Mouse (Mus musculus) heart, adult 11 months (tissue): Measurements from ENCODE around the gene Lrfn2.
A peak's percentile ranks its signal among the peaks of the same experiment; 100 is the strongest.

Experiments used
- DNase-seq: peaks from one replicate; pipeline ENCODE4 v3.0.0; 2022

Gene Lrfn2

GRCm38 (mm10) chr17:48931621-48932405 lies at the start of gene Lrfn2:
Gene Lrfn2, plus strand, starts transcription at chr17:48932379.
- peak; percentile 97 for DNase-seq

- no peak for DNase-seq
These were observed 44.5 kb upstream of the Lrfn2 start for GRCm38 (mm10) chr17:48887472-48888385.

DNA sequence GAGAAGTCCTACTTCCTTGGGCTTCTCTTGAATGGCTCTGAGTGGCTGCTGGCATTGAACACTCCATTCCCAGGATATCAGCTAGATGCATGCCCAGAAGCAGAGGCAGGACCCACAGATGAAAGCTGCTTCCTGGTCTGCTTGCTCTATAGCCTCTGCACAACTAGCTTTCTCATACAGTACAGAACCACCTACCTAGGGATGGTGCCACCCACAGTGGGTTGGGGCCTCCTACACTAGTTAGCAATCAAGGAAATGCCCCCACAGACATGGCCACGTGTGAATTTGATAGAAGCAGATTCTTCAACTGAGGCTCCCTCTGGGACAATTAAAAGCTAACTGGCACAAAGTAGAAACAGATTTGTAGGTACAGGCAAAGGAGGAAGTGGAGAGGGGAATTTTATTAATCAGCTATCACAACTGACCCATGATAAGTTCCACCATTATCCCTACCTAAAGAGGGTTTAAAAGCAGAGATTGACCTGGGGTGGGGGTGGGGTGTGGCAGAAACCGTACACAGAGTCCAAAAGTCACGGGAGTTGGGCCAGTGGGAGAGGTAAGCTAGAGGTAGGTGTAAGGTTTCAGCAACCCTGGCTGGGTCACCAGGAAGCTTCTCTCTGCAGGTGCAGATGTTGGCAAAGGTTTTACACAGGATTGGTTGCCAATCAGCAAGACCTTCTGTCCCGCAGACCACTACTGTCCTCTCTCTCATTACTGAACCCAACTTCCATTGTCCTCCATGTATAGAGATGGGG lies 26.7 kb upstream of the Lrfn2 start:
- DNase-seq = no peak

DNA sequence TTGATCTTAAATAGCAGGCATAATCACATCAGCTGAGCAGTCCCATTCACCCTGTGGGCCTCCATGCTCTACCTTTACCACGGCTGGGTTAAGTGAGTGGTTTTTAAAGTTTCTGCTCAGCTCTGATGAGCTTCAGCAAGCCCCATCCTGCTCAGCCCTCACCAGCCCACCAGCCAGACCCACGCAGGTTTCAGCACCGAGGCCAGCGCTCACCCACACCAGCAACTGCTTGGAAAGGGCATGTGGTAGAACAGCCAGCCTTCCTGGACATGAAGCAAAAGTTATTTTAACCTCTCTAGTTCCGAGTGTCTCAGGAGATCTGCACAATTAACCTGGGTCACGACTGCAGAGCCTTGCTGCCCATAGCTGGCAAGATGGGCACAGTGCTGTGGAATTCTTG lies 18.7 kb upstream of the Lrfn2 start:
- DNase-seq = no peak

- DNase-seq = no peak
These were observed 14.8 kb upstream of the Lrfn2 start for GRCm38 (mm10) chr17:48917411-48917810.

DNA sequence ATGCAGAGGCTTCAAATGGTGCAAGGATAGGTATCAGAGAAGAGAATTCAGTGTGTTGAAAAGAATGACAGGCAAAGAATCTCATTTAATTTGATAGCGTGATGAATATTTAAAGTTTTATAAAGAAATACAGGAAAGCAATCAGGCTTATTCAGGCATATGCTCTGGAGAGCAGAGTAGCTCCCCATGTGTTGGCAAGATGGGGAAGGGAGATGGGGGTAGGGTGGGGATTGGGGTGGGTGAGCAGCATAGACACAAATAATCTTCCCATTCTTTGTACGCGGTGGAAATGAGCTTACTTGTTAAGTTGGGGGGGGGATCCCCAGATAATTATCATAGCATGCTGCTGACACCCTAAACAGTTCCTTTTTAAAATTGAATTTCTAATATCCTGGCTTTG lies 13.7 kb upstream of the Lrfn2 start:
- DNase-seq = no peak

DNA sequence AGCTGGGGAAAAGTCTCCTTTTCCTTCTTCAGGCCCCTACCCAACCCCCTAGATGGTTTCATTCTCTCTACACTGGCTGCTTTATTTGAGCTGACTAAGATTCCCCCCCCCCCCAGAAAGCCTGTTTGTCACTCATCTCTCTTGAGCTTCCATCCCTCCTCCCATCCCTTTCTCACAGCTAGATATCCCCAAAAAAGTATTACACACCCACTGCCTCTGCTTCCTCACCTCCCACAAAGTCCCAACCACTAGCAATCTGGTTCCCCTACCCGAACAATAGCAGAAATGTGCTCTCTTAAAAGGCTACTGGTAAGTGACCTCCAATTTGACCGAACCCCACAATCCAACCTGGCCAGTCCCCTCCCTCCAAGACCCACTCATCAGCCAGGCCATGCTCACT lies 9.3 kb upstream of the Lrfn2 start:
- DNase-seq = no peak

DNA sequence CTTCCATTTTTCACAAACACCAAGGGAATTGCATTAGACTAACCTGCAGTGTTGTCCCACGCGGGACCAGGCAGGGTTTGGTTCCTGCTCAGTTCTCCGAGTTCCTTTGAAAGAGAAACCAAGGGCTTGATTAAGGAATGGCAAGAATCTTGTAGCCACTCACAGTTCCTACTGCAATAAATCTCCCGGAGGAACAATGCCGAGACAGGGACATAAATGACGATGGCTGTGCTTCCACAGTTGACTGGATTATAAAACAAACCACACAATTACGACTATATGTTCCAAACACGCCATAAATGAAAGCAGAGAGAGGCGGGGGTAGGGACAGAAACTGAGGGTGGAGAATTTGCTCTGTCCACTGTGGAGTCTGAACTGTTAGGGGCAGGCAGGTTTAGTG lies 6.8 kb upstream of the Lrfn2 start:
- no peak for DNase-seq

- no peak for DNase-seq
These were observed 1.2 kb upstream of the Lrfn2 start for GRCm38 (mm10) chr17:48930994-48931393.

DNA sequence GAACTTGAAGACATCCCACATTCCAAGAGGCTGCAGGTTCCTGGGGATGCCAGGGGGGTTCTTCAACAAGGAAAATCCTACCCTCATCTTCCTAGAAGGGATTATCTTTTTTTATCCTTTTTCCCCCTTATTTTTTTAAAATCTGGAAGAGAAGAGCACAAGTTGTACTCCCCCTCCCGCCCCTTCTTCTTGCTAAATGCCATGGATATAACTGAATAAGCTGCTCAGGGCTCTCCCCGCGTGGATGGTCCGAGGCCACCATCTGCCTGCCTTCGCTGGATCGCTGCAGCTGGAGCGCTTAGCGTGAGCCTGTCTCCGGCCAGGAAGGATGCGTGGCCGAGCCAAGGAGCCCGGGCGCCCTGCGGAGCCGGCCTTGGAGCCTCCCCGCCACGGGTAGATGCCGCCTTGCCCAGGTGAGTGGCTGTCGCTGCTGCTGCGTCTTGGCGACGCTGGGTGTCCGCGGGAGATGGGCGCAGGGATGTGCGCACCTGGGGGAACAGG lies 277 bp downstream of the Lrfn2 start:
- no peak for DNase-seq

- DNase-seq = no peak
These were observed 737 bp downstream of the Lrfn2 start for GRCm38 (mm10) chr17:48932916-48933315.

DNA sequence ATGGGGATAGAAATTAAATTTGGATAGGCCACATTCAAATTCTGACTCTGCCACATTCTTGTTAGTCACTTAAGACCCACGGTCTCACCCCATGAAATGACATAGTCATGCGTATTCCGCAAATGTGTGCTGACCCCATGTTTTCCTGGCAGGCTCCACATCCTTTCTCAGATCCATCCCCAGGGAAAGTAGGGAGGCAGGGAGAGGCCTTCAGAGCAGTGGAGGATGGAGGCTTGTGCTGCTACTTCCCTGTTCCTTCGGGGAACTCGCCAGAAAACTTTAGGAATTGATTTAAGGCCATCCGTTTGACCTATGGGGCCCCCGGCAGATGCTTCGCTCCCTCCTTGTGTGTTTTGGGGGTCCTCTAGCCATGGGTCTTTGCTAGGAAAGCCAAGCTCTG lies 3.0 kb downstream of the Lrfn2 start:
- DNase-seq = peak; percentile 95

DNA sequence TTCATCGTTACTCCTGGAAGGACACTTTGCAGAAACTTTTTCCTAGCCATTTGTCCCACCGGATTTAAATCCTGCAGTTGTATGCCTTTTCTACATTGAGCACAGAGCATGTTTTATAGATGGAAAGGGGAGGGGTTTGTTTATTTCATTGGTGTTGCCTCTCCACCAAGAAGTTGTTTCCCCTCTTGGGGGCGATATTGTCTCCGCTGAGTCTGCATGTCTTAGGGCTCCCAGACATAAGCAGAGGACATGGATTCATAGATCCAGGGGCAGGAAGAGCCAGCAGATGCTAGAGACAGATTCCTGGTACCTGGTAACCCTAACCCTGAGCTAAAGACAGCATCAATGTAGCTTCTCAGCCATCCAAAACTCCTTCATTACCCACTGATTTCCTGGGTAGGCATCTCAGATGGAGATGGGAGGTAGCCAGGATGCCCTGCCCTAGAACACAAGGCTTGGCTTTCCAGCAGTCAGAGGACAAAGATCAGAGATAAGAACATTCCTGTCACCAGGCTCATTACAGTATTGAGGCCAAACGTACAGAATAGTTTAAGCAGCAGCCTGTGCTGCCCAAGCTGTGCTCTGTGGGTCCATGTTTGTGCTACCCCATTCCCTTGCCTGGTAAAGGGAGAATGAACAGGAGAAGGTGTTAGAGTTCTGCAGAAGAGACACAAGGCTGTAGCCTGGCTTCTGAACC lies 4.4 kb downstream of the Lrfn2 start:
- no peak for DNase-seq

DNA sequence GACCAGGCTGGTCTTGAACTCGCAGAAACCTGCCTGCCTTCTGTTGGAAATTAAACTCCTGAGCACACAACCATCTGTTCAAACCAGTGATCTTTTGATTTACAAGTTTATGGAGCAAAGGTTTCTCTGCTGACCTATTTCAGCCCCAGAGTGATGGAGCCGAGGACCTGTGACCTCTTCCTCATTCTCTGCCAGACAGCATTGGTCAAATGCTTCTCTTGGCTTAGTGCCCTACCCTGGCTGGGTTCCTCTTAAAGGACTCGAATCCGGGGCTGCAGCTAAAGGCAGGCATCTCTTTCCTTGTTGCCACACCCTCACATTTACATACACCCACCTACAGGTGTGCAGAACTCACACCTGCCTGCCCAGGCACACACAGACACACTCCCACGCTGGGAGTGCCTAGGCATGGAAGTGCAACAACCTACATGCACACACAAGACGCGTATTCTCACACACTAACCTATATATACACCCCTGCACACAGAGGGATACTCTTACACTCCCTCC lies 6.6 kb downstream of the Lrfn2 start:
- peak; percentile 90 for DNase-seq

DNA sequence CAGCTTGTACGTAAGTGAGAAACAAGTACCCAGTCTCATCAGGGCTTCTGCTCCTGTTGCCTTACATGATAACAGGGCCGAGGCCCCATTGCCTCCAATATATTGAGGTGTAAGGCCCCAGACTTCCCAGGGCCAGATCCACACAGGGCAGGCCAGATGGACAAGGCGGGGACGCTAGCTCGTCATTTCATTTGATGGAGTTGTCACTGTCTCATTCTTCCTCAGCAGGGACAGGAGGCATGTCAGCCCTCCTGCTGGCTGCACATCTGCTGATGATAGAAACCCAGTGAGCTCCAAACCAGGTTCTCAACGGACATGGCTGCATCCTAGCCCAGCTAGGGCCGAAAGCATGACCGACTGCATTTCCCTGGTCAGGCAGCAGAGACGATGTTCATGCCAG lies 14.1 kb downstream of the Lrfn2 start:
- DNase-seq = no peak

- DNase-seq = no peak
These were observed 14.6 kb downstream of the Lrfn2 start for GRCm38 (mm10) chr17:48946765-48947164.

- no peak for DNase-seq
These were observed 19.1 kb downstream of the Lrfn2 start for GRCm38 (mm10) chr17:48951250-48951649.

- DNase-seq = no peak
These were observed 24.0 kb downstream of the Lrfn2 start for GRCm38 (mm10) chr17:48956033-48956631.

DNA sequence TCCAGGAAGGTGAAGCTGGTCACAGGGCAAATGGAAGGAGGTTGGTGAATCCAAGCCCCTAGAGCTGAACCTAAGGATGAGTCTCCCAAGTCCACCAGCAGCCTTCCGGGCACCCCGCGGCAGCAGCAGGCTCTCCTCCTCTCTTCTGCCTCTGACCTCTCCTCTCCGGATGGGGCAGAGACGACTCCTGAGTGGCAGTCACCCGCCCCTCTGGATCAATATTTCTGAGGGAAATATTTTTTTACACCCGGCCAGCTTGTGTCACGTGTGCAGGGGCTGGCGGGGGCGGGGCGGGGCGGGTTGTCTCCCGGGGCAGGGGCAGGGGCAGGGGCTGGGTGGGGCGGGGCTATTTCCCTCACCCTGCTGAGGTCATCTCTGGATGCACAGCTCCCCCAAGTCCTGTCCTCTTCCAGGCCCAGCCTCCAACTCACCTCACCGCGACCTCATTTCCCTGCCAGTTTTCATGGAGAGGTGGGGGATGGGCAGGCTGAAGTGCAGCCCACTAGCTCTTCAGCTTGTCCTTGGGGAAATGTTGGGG lies 28.1 kb downstream of the Lrfn2 start:
- peak; percentile 95 for DNase-seq

GRCm38 (mm10) chr17:48962646-48963045 lies 30.5 kb downstream of the Lrfn2 start:
- no peak for DNase-seq

DNA sequence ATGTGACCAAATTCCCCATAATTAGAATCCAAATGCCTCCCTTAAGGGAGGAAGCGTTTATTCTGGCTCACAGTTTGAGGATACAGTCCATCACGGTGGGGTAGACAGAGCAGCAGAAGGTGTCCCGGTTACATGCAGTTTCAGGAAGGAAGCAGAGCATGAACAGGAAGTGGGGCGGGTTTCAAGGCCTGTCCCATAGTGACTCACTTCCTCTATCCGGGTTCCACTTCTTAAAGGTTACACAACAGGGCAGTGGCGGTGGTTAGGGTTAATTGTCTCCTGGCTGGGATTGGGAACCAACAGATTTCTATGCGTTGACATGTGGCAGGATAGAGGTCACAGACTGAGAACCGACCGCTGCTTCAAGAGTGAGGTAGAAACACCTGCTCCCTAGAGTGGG lies 31.6 kb downstream of the Lrfn2 start:
- DNase-seq = no peak

DNA sequence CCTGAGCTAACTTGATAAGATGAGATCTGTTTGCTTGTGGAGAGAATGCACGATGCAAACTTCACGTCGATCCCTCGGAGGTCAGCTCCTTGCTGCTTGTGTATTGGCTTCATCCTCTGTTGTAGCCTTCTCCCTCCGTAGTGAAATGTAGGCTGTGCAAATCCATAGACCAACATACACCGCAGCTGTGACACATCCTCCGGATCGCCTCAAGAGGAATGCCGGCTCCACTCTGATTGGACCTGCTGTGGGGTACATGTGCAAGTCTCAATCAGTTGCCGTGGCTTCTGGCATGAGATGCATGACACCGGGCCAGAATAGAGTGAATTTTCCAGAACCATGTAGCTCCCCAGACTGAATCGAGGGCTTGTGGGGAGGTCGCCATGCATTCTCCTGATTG lies 36.1 kb downstream of the Lrfn2 start:
- DNase-seq = no peak
